Mouse (Mus musculus) embryo, embryonic 9.5 days (tissue): ENCODE results near the gene Stub1.

ENCODE experiments used
- DNase-seq: peaks from one replicate; pipeline ENCODE4 v3.0.0-alpha.2; 2017; ENCODE audit errors: extremely low spot score

Stub1 gene

GRCm38 (mm10) chr17:25837076-25837410 lies 3.8 kb upstream of the Stub1 start, which contains the start of gene Rhbdl1:
TSS of gene Rhbdl1 (minus strand) at chr17:25837295.
- peak; percentile 75 for DNase-seq

GRCm38 (mm10) chr17:25836397-25837075 lies 3.3 kb upstream of the Stub1 start:
- no peak for DNase-seq

GRCm38 (mm10) chr17:25835816-25836215 lies 2.6 kb upstream of the Stub1 start:
- DNase-seq, result no peak

DNA sequence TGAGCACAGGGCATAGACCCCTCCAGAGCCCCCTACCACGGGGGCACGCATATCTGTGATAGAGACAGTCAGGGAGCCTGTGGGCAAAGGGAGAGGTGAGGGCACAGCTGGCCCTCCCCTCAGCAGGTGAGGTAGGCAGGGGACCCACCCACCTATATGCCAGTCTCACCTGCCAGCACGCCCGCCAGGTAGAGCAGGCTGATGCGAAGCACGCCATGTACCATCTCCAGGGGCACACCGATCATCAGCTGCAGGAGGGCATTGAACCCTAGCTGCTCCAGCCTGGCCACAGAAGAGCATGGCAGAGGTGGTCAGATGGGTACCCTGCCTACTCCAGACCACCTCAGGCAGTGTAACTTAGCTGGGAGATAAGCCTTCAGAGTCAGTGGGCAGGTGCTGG lies 2.1 kb upstream of the Stub1 start:
- DNase-seq, result no peak

DNA sequence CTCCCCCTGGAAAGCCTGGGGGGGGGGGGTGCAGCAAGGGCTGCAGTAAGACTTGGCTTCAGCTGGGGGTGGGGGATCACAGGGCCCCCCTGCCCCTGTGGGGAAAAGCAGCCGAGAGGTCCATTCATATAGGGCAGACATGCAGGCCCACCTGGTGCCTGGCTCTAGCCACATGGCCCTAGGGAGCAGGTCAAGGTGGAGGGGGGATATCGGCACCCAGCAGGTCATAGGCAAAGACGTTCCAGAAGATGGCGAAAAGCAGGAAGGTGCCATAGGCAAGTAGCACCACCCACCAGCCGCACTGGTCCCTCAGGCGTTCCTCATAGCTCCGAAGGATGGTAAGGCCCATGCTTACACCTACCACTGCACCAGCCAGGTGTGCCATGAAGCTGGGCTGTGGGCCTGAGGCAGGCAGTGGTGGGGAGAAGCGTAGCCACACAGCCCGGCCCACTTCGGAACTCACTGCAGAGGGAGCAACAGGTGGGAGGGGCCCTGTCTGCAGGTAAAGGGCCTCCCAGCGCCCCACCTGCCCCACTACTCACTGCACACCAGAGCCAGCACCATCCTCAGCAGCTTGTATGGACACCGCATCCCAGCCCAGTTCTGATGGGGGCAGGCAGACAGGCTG lies 1.5 kb upstream of the Stub1 start:
- no peak for DNase-seq

- no peak for DNase-seq
Observed at GRCm38 (mm10) chr17:25833961-25834594, 874 bp upstream of the Stub1 start.

GRCm38 (mm10) chr17:25832436-25833290 lies 541 bp downstream of the Stub1 start:
- DNase-seq, result peak; percentile 100

DNA sequence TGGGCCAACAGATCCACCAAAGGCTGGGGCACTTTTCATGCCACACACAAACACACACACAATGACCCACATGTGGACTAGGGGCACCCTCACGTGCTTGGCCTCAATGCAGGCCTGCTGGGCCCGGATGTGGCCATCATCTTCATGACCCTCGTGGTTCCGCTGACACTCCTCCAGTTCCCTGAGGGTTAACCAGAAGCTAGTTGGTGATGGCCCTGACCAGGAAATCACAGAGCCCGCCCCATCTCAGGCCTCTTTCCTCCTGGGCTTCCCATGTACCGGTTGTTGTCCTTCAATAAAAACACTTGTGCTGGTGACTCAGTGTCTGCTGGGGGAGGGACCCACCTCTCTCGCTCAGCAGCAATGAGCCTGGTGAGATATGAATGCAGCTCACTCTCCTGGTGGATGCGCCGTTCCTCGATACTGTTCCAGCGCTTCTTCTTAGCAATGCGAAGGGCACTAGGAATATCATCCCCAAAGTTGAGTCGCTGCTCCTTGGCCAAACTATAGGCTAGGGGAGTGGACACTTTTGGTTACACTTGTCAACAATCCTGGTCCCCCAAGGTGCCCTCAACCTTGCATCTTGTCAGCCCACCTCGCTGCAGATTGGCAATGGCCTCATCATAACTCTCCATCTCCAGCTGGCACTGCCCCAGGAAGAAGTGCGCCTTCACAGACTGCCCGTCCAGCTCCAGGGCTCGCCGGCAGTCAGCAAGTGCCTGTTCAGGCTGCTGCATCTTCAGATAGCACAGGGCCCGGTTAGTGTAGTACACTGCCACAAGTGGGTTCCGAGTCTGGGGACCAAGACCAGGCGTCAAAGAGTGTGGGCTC lies 1.5 kb downstream of the Stub1 start:
- DNase-seq, result no peak

GRCm38 (mm10) chr17:25830806-25831431 lies 2.3 kb downstream of the Stub1 start:
- DNase-seq, result no peak

GRCm38 (mm10) chr17:25830200-25830753 lies 2.9 kb downstream of the Stub1 start:
- no peak for DNase-seq

DNA sequence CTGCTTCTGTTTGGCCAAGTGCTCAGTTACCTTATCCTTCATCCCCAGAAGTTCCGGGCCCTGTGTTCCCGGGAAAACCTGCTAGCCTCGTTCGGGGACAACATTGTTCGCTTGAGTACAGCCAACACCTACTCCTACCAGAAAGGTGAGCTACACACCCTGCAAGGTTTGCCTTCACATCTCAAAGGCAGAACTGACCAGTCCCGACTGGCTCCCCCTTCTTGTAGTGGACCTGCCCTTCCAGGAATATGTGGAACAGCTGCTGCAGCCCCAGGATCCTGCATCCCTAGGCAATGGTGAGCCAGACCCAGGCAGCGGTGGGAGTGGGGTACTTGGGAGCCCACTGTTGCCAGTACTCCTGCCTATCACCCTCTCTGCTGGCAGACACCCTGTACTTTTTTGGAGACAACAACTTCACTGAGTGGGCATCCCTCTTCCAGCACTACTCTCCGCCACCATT lies 3.6 kb downstream of the Stub1 start:
- DNase-seq, result no peak

DNA sequence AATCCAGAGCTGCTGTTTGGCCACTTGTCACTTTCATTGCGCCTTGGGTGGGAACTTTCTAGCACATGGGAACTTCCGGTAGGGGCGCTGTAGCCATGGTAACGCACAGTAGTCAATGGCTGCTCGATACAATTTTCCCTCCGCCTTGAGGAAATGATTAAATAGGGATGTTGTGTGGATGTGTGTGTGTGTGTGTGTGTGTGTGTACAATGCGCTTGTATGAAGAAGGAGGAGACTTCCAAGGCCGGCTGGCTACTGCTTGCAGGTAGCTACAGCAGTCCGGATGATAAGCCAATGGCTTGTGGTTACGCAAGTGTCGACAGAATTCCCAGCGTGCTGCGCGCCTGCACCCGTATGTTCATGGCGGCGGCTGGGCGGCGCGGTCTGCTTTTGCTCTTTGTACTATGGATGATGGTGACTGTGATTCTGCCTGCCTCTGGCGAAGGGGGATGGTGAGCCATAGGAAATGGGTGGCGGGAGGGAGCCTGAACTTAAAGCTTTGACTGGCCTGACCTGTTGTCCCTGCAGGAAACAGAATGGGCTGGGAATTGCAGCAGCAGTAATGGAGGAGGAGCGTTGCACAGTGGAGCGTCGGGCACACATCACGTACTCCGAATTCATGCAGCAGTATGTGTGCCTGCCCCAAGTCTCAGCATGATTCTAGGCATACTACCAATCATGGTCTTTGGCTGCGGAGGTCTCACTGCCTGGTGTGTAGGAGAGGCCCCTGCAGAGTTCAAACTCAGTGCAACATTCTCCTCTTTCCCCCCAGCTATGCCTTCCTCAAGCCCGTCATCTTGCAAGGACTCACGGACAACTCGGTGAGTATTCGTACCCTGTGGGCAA lies 4.3 kb downstream of the Stub1 start, which contains the start of gene Jmjd8:
Gene Jmjd8 (plus strand): TSS at position 156 of the 846 bp plus-strand sequence.
- DNase-seq, result peak; percentile 86

DNA sequence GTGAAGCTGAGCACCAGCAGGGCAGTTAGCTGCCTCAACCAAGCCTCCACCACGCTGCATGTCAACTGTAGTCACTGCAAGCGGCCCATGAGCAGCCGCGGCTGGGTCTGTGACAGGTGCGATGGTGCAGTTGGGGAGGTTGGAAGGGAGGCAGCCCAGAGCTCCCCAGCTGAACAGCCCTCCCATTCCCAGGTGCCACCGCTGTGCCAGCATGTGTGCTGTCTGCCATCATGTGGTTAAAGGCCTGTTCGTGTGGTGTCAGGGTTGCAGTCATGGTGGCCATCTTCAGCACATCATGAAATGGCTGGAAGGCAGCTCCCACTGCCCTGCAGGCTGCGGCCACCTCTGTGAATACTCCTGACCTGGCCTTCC lies 5.0 kb downstream of the Stub1 start:
- DNase-seq, result no peak

DNA sequence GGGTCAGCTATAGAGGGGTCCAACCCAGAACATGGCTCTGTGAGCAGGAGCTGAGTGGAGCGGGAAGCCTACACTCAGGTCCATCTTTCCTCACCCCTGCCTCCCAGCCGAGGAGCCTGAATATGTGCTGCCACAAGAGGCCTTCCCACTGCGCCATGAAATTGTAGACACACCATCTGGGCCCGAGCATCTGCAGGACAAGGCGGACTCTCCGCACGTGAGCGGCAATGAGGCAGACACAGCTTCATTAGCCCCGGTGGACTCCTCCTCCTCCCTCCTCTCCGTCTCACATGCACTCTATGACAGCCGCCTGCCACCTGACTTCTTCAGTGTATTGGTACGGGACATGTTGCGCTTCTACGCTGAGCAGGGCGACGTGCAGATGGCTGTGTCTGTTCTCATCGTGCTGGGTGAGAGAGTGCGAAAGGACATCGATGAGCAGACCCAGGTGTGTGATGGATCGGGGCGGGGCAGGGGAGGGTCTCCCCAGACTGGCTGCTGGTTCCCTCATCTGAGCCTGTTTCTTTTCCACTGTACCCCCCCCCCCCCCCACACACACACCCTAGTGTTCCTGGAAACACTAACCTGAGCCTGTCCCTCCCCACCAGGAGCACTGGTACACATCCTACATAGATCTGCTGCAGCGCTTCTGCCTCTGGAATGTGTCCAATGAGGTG lies 5.5 kb downstream of the Stub1 start:
- DNase-seq, result no peak

DNA sequence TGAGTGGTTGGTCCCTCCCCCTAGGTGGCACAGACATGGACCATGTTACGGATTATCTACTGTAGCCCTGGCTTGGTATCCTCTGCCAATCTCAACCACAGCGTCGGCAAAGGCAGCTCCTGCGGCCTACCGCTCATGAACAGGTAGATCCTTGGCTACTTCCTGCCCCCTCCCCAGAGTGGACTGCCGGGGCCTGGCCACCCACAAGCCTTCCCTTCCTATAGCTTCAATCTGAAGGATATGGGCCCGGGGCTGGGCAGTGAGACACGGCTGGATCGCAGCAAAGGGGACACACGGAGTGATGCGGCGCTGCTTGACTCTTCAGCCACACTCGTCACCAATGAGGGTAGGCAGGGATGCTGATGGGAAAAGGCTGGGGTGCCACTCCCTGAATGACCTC lies 6.2 kb downstream of the Stub1 start:
- no peak for DNase-seq

- DNase-seq, result no peak
Observed at GRCm38 (mm10) chr17:25825984-25826570, 7.1 kb downstream of the Stub1 start.

DNA sequence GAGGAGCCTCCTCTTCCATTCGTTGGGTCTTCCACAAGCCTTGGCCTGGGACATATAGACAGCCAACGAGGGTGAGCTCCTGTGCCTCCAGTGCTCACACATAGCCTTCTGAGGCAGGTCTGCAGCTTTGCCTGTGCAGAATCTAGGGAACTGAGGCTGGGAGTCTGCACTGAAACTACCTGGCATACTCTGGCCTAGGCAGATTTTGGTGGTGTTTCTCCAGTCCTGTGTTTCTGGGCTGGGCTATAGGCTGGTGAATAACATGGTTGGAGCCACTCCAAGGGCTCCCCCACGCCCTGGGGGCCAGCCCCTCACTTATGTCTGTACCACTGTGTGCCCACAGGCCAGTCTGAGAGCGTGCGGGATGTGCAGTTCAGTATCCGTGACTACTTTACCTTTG lies 7.9 kb downstream of the Stub1 start:
- DNase-seq, result no peak

DNA sequence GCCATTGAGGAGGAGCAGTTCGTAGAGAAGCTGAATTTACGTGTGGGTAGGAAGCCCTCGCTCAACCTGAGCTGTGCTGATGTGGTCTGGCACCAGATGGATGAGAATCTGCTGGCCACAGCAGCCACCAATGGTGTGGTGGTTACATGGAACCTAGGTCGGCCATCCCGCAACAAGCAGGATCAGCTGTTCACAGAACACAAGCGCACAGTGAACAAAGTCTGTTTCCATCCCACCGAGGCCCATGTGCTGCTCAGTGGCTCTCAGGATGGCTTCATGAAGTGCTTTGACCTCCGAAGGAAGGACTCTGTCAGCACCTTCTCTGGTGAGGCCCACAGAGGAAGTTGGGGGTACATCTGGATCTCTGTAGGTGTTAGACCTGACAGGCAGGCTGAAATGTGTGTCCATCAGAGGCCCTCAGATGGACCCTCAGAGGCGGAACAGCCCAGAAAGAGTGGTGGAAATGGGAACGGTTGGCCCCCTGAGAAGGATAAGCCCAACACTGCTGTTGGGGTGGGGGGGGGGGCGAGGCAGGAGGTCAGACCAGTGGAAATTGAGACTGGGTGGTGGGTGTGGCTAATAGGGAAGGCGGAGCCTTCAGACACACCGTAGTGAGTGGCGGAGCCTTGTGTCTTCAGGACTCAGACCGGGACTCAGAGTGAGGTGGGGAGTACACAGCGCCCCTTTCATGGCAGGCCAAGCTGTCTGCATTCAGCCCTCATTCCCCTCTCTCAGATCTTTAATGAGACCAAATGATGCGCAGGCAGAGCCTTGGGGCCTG lies 8.7 kb downstream of the Stub1 start:
- no peak for DNase-seq
